Mouse (Mus musculus) lung, postnatal 14 days (tissue): ENCODE measurements around the gene Cog2.

ENCODE experiments used
- DNase-seq: peaks from one replicate; pipeline ENCODE4 v3.0.0; 2021

Cog2 gene

DNA sequence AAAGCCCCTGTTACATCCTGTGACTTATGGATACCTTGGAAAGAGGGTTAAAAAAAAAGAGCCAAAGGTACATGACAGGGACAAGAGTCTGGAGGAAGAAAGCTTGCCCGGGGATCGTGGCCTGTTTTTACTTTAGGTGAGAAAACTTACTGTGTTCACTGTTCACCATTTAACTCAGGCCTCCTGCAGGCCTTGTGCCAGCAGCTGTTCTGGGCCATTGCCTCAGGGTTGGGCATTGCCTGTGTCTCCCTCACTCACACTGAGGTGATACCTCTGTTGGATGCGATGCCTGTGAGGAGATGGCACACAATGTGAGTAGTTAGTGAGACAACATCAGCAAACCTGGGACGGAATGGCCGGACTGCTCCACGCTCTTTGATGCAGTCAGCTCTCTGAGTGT, 1.4 kb downstream of the Cog2 start:
- DNase-seq, result no peak

GRCm38 (mm10) chr8:124526261-124526660, 5.7 kb downstream of the Cog2 start:
- DNase-seq, result no peak

DNA sequence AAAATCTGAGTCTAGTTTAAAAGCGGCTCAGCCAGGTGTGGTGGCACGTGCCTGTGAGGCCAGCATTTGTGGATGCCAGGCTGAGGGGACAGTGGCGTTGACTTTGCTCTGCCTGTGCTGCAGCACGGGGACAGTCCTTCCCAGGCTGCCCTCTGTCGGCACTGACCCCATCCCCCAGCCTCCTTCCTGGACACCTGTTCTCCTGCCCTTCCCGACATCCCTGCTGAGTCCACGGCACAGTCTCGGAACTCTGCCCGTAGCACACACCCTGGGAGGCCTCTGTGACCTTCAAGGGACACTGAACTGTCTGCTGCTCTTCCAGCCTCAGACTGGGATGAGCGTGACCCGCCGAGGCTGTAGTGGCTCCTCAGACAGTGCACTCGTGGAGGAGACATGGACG, 9.5 kb downstream of the Cog2 start:
- DNase-seq, result no peak

- no peak for DNase-seq
Observed at GRCm38 (mm10) chr8:124530556-124530955, 10.0 kb downstream of the Cog2 start.

DNA sequence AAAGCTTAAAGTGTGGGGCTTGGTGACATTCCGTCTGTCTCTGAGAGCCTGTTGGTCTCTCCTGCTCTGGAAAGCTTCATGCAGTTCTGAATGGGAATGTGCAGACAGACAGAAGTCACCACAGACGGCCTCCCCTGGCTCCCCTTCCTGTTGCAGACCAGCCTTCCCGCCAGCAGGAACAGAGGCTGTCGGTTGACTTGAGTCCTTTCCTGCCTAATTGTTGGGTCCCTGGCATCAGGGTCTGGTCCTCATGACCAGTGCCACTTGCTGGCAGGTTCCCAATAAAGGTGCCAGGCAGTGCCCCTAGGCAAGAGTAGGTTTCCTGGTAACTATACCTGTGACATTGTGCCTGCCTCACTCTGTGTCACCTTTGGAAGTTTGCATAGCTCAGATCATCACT, 10.4 kb downstream of the Cog2 start:
- no peak for DNase-seq

DNA sequence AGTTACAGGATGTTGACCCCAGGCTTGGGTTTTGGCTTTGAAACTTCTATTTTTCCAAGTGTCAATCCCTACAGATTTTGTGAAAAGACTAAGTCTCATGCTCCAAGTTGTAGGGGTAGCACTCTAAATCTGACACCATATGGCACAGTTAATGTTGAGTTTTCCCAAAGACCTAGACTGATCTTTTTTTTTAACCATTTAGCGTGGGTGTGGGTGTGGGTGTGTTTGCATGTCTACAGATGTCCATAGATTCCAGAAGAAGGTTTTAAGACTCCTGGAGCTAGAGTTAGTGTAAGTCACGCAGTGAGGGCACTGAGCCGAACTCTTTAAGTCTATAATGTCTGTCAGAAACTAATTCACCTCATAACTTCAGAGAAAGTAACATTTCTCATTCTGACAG, 12.1 kb downstream of the Cog2 start:
- DNase-seq, result no peak

GRCm38 (mm10) chr8:124535451-124535850, 14.9 kb downstream of the Cog2 start:
- DNase-seq, result no peak

GRCm38 (mm10) chr8:124540906-124541305, 20.3 kb downstream of the Cog2 start:
- no peak for DNase-seq

DNA sequence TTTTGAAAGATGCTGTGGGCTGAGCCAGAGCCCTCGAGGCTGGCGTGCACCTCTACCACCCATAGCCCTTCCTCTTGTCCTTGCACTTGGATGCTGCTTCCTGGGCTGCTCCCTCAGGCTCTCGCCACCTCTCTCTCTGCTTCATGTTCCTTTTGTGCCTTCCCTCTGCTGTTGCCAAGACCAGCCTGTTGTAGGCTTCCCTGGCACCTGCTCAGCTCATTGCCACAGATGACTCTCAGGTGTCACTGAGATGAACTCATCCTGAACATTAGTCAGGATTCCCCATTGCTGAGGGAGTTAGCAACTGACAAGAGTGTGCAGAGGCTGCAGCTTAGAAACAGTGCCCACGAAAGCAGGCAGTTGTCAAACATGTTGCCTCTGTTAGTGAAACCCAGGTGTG, 21.4 kb downstream of the Cog2 start:
- no peak for DNase-seq

DNA sequence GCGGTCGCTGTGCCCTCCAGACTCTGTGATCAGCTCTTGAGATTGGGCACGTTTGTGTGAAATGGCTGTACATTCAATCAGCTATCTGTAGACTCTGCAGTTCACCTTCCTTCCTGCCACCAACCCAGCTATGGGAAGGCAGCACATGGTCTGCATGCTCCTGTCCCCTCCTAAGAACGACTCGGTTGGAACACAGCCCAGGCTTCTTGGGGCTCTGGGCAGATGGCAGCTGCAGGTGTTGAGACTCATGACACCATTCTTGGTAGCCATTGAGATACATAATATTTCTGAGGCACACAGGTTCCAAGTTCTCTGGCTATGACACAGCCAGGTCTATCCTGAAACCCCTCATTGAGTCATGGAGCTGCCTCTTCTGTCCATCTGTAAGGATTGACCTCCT, 22.7 kb downstream of the Cog2 start:
- DNase-seq, result no peak

DNA sequence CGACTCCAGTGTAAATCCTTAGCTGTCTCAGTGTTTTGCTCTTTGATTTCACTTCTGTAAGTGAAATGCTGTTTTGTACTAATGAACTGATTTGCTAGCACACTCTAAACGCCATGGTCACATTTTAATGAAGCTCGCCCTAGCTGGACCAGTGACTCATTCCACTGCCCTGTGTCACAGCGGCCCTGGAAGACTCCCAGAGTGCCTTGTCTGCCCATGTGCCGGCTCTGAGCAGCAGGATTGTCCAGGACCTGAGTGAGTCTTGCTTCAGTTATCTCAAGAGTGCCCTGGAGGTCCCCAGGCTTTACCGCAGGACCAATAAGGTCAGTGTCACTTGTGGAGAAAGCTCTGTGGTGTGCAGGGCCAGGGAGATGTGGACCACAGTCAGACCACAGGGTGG, 25.8 kb downstream of the Cog2 start:
- DNase-seq, result no peak

GRCm38 (mm10) chr8:124546815-124547214, 26.2 kb downstream of the Cog2 start:
- no peak for DNase-seq

DNA sequence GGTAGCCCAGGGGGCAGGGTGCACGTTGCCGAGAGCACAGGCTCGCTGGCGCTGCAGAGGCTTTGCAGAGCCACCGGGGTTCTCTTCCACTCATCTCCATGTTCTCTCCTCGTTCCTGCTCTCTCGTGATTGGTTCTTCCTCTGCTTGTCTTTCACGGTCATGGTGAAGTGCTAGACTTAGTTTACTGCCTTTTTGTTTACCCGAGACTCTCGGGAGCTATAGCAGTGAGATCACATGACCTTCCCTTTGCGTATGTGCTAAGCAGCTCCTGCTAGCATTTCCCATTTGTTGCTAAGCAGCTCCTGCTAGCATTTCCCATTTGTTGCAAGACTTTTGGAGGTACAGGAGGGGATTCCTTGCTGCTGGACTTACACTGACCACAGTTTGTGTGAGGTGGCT, 26.7 kb downstream of the Cog2 start:
- DNase-seq, result no peak

DNA sequence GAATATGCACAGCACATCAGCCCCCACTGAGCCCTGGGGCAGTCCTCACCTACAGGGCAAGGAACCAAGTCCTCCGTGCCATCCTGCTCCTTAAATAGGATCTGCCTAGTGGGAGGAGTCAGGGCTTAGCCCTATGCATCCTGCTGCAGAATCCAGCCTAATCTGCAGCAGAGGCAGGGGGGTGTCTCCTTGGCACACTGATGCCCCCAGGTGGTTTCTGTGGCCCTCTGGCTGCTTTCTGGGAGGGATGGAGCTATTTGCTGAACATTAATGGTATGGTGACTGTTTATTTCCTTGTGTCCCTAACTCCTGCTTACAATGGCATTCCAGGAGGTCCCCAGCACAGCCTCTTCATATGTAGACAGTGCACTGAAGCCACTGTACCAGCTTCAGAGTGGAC, 27.6 kb downstream of the Cog2 start:
- no peak for DNase-seq

GRCm38 (mm10) chr8:124551011-124551661, 30.6 kb downstream of the Cog2 start:
- DNase-seq, result no peak

GRCm38 (mm10) chr8:124555113-124555750, 34.7 kb downstream of the Cog2 start:
- no peak for DNase-seq

- DNase-seq, result no peak
Observed at GRCm38 (mm10) chr8:124556164-124556563, 35.6 kb downstream of the Cog2 start.

GRCm38 (mm10) chr8:124556658-124557057, 36.1 kb downstream of the Cog2 start:
- no peak for DNase-seq

DNA sequence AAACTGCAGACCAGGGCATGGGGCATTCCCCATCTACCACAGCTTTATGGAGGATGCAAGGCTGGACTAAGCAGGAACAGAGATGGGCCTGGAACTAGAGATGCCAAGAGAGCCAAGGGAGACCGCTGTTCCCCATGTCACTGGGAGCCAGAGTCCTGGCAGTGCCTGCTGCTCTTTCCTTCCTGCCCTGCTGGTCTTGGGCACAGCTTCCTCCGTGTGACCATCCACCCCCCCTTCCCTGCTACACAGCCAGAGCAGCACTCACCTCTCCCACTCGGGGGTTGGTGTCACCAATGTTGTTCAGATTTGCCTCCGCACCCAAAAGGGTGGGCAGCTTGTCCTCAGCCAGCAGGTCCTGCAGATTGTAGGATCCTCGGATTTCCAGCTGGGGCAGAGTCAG, 36.9 kb downstream of the Cog2 start:
- DNase-seq, result no peak

- DNase-seq, result no peak
Observed at GRCm38 (mm10) chr8:124567126-124567525, 46.6 kb downstream of the Cog2 start.

GRCm38 (mm10) chr8:124567584-124567983, 47.0 kb downstream of the Cog2 start:
- DNase-seq, result peak; percentile 49

- DNase-seq, result no peak
Observed at GRCm38 (mm10) chr8:124569100-124569499, 48.5 kb downstream of the Cog2 start.

GRCm38 (mm10) chr8:124569593-124569992, 49.0 kb downstream of the Cog2 start, which contains the start of gene Agt:
TSS of gene Agt (minus strand) at chr8:124569706.
- peak; percentile 71 for DNase-seq

GRCm38 (mm10) chr8:124571732-124572429, 51.3 kb downstream of the Cog2 start:
- DNase-seq, result no peak
